Mouse (Mus musculus) cerebellum, postnatal 4 days (tissue): ENCODE measurements at regions not wholly inside any gene's neighbourhood (a gene's known extent, or its start where the extent isn't known, plus 50 kb on each side); places are given as distances from the start of the nearest gene placed in this dataset.

ENCODE experiments used
- DNase-seq, 2 experiments: peaks; one replicate each; pipeline ENCODE4 v3.0.0; 2022; ENCODE audit warnings: low spot score in 2 of 2, mixed read lengths in 1 of 2

- no peak for DNase-seq
These were observed 337.8 kb upstream of the Cd180 start for GRCm38 (mm10) chr13:102355569-102355968.

- DNase-seq = no peak
These were observed 320.8 kb upstream of the Cd180 start for GRCm38 (mm10) chr13:102372451-102373082.

GRCm38 (mm10) chr13:102380667-102381066, 312.7 kb upstream of the Cd180 start:
- no peak for DNase-seq

GRCm38 (mm10) chr13:102391911-102392310, 301.4 kb upstream of the Cd180 start:
- no peak for DNase-seq

- DNase-seq = no peak
These were observed 300.3 kb upstream of the Cd180 start for GRCm38 (mm10) chr13:102392868-102393661.

GRCm38 (mm10) chr13:102393662-102393970, 299.7 kb upstream of the Cd180 start:
- DNase-seq = no peak

GRCm38 (mm10) chr13:102394057-102394456, 299.3 kb upstream of the Cd180 start:
- DNase-seq = no peak

GRCm38 (mm10) chr13:102397411-102397810, 295.9 kb upstream of the Cd180 start:
- DNase-seq = no peak

- DNase-seq = no peak
These were observed 281.5 kb upstream of the Cd180 start for GRCm38 (mm10) chr13:102411840-102412239.

- no peak for DNase-seq
These were observed 258.9 kb upstream of the Cd180 start for GRCm38 (mm10) chr13:102434372-102434954.

- no peak for DNase-seq
These were observed 250.7 kb upstream of the Cd180 start for GRCm38 (mm10) chr13:102442676-102443075.

GRCm38 (mm10) chr13:102447310-102447709, 246.0 kb upstream of the Cd180 start:
- DNase-seq = no peak

- DNase-seq = no peak
These were observed 243.8 kb upstream of the Cd180 start for GRCm38 (mm10) chr13:102449416-102450121.

GRCm38 (mm10) chr13:102451176-102451575, 242.2 kb upstream of the Cd180 start:
- DNase-seq = no peak

GRCm38 (mm10) chr13:102458711-102459110, 234.6 kb upstream of the Cd180 start:
- no peak for DNase-seq

GRCm38 (mm10) chr13:102463993-102464392, 229.4 kb upstream of the Cd180 start:
- DNase-seq = no peak

GRCm38 (mm10) chr13:102481906-102482305, 211.5 kb upstream of the Cd180 start:
- no peak for DNase-seq

- no peak for DNase-seq
These were observed 210.9 kb upstream of the Cd180 start for GRCm38 (mm10) chr13:102482451-102482850.

GRCm38 (mm10) chr13:102487416-102488097, 205.8 kb upstream of the Cd180 start:
- no peak for DNase-seq

GRCm38 (mm10) chr13:102491370-102491769, 202.0 kb upstream of the Cd180 start:
- no peak for DNase-seq

GRCm38 (mm10) chr13:102504157-102504947, 189.0 kb upstream of the Cd180 start:
- DNase-seq = no peak
